Mouse (Mus musculus) thymus, postnatal 25 days (tissue): ENCODE results near the gene Cbfa2t2.

ENCODE experiments used
- DNase-seq: peaks from one replicate; pipeline ENCODE4 v3.0.0; 2022

The Cbfa2t2 gene

GRCm38 (mm10) chr2:154436458-154437190 is at the start of gene Cbfa2t2:
Cbfa2t2 (plus strand) TSS chr2:154436481.
- no peak for DNase-seq

- DNase-seq: no peak
These were observed 45.9 kb upstream of the Cbfa2t2 start for GRCm38 (mm10) chr2:154390180-154390964.

GRCm38 (mm10) chr2:154394602-154395001 is 41.7 kb upstream of the Cbfa2t2 start:
- no peak for DNase-seq

- no peak for DNase-seq
These were observed 39.8 kb upstream of the Cbfa2t2 start for GRCm38 (mm10) chr2:154396529-154396928.

GRCm38 (mm10) chr2:154398267-154398666 is 38.0 kb upstream of the Cbfa2t2 start:
- DNase-seq: no peak

GRCm38 (mm10) chr2:154399325-154399724 is 37.0 kb upstream of the Cbfa2t2 start:
- no peak for DNase-seq

GRCm38 (mm10) chr2:154401976-154402375 is 34.3 kb upstream of the Cbfa2t2 start:
- DNase-seq: no peak

- no peak for DNase-seq
These were observed 33.5 kb upstream of the Cbfa2t2 start for GRCm38 (mm10) chr2:154402811-154403210.

- DNase-seq: no peak
These were observed 30.8 kb upstream of the Cbfa2t2 start for GRCm38 (mm10) chr2:154405447-154405994.

- DNase-seq: no peak
These were observed 29.1 kb upstream of the Cbfa2t2 start for GRCm38 (mm10) chr2:154407063-154407642.

GRCm38 (mm10) chr2:154407643-154408445 is 28.4 kb upstream of the Cbfa2t2 start, which contains the start of gene Snta1:
Snta1 (minus strand) TSS chr2:154408099.
- peak; percentile 65 for DNase-seq

GRCm38 (mm10) chr2:154410355-154410754 is 25.9 kb upstream of the Cbfa2t2 start:
- DNase-seq: no peak

GRCm38 (mm10) chr2:154412018-154412666 is 24.1 kb upstream of the Cbfa2t2 start:
- DNase-seq: peak; percentile 35

GRCm38 (mm10) chr2:154417107-154417506 is 19.2 kb upstream of the Cbfa2t2 start:
- DNase-seq: peak; percentile 66

- no peak for DNase-seq
These were observed 18.3 kb upstream of the Cbfa2t2 start for GRCm38 (mm10) chr2:154418001-154418400.

GRCm38 (mm10) chr2:154419631-154420515 is 16.4 kb upstream of the Cbfa2t2 start:
- no peak for DNase-seq

GRCm38 (mm10) chr2:154420942-154421731 is 15.1 kb upstream of the Cbfa2t2 start:
- no peak for DNase-seq

- no peak for DNase-seq
These were observed 14.1 kb upstream of the Cbfa2t2 start for GRCm38 (mm10) chr2:154422181-154422580.

- DNase-seq: no peak
These were observed 12.7 kb upstream of the Cbfa2t2 start for GRCm38 (mm10) chr2:154423548-154423947.

GRCm38 (mm10) chr2:154425522-154425921 is 10.8 kb upstream of the Cbfa2t2 start:
- DNase-seq: no peak
